Mouse (Mus musculus) forebrain, embryonic 16.5 days (tissue): Measurements from ENCODE around the gene Cdk12. TPM values are rescaled to one million over a fixed set of nuclear protein-coding genes. Genes with fewer than 3 reads are reported as not detected.
"Not testable (repeated sequence)": the region's sequence is repeated elsewhere in the genome, so short reads cannot be mapped to it uniquely, and the experiment has no call there.

Source experiments
- ATAC-seq: fragments of 200-750 bp; cut with Nextera tagmentation; 2 replicates; pipeline ENCODE4 v1.8.0; 2017; ENCODE audit warnings: mild to moderate bottlenecking, moderate library complexity
- H3K27ac ChIP-seq: fragments of 300-500 bp; sonication (generic); 2 replicates; pipeline ENCODE4 v1.5.1; 2014; ENCODE audit warnings: low read length, control low read depth
- H3K27me3 ChIP-seq: fragments of 300-500 bp; sonication (generic); replicated peaks from 2 replicates; pipeline ENCODE4 v1.6.1; 2014; ENCODE audit warnings: low read length; ENCODE audit not compliant: control insufficient read depth, insufficient read depth
- H3K36me3 ChIP-seq: fragments of 300-500 bp; sonication (generic); 2 replicates; pipeline ENCODE4 v1.6.1; 2014; ENCODE audit not compliant: control insufficient read depth, insufficient read depth
- H3K4me1 ChIP-seq: fragments of 300-500 bp; sonication (generic); replicated peaks from 2 replicates; pipeline ENCODE4 v1.6.1; 2014; ENCODE audit warnings: low read length; ENCODE audit not compliant: control insufficient read depth, insufficient read depth
- H3K4me2 ChIP-seq: fragments of 300-500 bp; sonication (generic); 2 replicates; pipeline ENCODE4 v1.6.1; 2014; ENCODE audit warnings: mild to moderate bottlenecking, low read length, control low read depth
- H3K4me3 ChIP-seq: fragments of 300-500 bp; sonication (generic); replicated peaks from 2 replicates; pipeline ENCODE4 v1.5.1; 2014; ENCODE audit warnings: mild to moderate bottlenecking, low read length, control low read depth
- H3K9ac ChIP-seq: fragments of 300-500 bp; sonication (generic); replicated peaks from 2 replicates; pipeline ENCODE4 v1.6.1; 2014; ENCODE audit warnings: low read depth, low read length, control low read depth
- H3K9me3 ChIP-seq: fragments of 300-500 bp; sonication (generic); 2 replicates; pipeline ENCODE4 v1.6.1; 2016; ENCODE audit warnings: low read length; ENCODE audit not compliant: control insufficient read depth
- WGBS: fragments of 180-500 bp; shearing (Covaris S2); extraction: QIAGEN DNeasy Blood & Tissue Kit; methylation state at CpG from one replicate; pipeline ENCODE4 v1.1.7; 2014; 5-methylcytosine and 5-hydroxymethylcytosine counted together
- polyA plus RNA-seq: library from polyadenylated mRNA; unstranded; fragments of >200 nt; fragmentation: Nextera tagmentation; extraction: Ambion mirVana; gene quantifications from 2 replicates; pipeline ENCODE4 v1.2.1, GENCODE M21; 2015

Cdk12 gene
- 11.6 and 12.3 TPM in 2 replicates for polyA plus RNA-seq

DNA sequence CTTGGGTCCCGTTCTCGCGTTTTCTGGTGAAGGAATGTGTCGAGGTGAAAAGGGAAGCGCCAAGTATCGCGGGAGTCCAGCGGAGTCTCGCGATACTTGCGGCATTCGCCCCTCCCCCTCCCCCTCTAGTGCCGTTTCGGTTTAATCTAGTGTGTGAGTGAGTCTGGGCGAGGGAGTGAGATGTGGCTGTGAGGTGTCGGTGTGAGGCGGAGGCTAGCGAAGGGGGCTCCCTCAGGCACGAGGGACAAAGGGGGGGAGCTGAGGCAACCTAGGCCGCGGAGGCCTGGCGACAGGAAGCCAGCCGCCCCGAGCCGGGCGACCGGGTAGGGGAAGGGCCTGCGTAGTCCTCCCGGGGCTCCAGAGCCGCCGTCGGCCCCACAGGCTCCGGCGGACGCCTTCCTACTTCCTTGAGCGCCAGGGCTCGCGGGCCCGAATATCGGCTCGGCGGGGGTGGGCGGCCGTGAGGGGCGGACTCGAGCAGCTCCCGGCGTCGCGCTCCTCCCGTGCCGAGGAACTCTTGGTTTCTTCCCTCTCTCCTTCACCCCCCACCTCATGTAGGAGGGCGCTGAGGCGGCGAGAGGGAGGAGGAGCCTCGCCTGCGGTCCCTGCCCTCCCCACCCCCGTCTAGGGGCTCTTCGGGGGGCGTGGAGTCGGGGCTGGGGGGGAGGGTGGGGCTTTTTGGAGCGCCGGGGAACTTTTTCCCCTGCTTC, at the start of gene Cdk12:
Cdk12 (plus strand) TSS at position 419 of the 710 bp plus-strand sequence.
- peak within 1 kb of the TSS; percentile 97 for H3K4me3 ChIP-seq
- peaks cover 19% of the 10 kb centered on the region for H3K4me1 ChIP-seq
- H3K9ac ChIP-seq = peak within 1 kb of the TSS; percentile 98
- WGBS = under 1% methylated on average over 42 of the region's 63 CpGs
- no peaks in the 10 kb centered on the region for H3K36me3 ChIP-seq
- peak within 1 kb of the TSS; percentile 100 for H3K27ac ChIP-seq
- peak within 1 kb of the TSS; percentile 100 for H3K4me2 ChIP-seq
- no peaks in the 10 kb centered on the region; the same call in 1 of the 2 replicates for H3K27me3 ChIP-seq
- no peaks in the 10 kb centered on the region for H3K9me3 ChIP-seq
- ATAC-seq = peak; percentile 93

DNA sequence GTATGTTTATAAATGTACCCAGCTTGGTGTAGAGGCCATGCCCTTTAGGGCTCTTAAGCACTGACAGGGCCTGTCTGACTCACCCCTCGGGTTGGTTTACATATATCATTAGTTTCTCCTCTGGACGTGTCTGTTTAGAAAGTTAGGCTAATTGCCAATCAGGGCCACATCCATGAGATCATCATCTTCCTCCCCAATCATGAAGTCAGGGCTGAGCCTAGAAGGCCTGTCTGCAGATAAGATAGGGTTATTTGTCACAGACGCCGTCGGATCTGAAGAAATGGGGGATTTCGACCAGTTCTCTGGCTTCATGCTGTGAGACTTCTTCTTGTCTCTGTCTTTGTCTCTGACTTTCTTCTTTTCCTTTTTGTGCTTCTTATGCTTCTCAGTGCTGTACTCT, 47.8 kb upstream of the Cdk12 start:
- ATAC-seq = no peak
- Histone ChIP-seq H3K36me3 (peaks cover 30% of the 10 kb centered on the region), H3K4me3 (no peak overlapping the region), H3K4me1 (no peaks in the 10 kb centered on the region; the same call in 1 of the 2 replicates), H3K27me3 (no peaks in the 10 kb centered on the region), H3K27ac (no peak overlapping the region), H3K9me3 (no peaks in the 10 kb centered on the region), H3K4me2 (no peak overlapping the region), H3K9ac (no peak overlapping the region)
- 87% methylated on average over 6 of the region's 6 CpGs for WGBS

DNA sequence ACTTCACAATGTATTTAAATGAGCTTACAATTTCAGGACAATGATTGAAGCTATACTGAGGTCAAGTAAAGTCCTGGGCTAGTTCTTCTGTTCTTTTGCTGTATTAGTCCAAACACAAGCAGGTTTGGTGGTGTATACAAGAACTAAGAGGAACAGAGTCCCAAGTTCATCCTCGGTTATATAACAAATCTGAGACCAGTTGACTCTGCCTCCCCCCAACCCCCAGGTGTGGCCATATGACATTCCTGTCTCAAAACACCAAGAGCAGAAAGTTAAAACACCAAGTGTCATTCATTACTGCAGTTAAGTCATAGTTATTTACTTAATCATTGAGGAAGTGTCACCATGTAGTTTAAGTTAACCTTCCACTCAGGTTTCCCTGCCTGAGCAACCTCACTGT, 34.5 kb upstream of the Cdk12 start:
- Histone ChIP-seq H3K9ac (no peak overlapping the region), H3K36me3 (peaks cover 36% of the 10 kb centered on the region), H3K4me1 (no peaks in the 10 kb centered on the region), H3K4me3 (no peak overlapping the region), H3K27ac (no peak overlapping the region), H3K27me3 (no peaks in the 10 kb centered on the region), H3K4me2 (no peak overlapping the region), H3K9me3 (no peaks in the 10 kb centered on the region)
- no peak for ATAC-seq
- WGBS = 91% methylated on average over 1 of the region's 1 CpGs

DNA sequence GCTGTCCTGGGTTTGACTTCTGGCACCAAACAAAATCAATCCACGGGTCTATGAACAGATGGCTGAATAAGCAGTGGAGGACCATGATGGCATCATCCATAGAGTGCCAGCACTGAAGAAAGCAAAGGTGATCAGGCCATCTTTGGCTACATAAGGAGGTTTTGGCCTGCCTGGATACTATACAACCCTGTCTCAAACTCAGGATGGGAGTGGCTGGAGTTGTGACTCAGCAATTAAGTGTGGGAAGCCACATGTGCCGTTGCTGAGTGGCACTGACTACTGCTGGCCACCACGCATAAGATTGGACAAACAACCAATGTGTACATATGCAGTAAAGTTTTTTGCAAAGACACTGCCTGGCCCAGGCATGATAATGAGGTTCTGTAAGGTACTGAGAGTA, 20.7 kb upstream of the Cdk12 start:
- 94% methylated on average over 3 of the region's 3 CpGs for WGBS
- not testable (repeated sequence) for H3K4me2 ChIP-seq, ATAC-seq, H3K27me3 ChIP-seq, H3K9ac ChIP-seq, H3K9me3 ChIP-seq, H3K4me3 ChIP-seq, H3K27ac ChIP-seq, H3K4me1 ChIP-seq
- H3K36me3 ChIP-seq = peaks cover 29% of the 10 kb centered on the region

DNA sequence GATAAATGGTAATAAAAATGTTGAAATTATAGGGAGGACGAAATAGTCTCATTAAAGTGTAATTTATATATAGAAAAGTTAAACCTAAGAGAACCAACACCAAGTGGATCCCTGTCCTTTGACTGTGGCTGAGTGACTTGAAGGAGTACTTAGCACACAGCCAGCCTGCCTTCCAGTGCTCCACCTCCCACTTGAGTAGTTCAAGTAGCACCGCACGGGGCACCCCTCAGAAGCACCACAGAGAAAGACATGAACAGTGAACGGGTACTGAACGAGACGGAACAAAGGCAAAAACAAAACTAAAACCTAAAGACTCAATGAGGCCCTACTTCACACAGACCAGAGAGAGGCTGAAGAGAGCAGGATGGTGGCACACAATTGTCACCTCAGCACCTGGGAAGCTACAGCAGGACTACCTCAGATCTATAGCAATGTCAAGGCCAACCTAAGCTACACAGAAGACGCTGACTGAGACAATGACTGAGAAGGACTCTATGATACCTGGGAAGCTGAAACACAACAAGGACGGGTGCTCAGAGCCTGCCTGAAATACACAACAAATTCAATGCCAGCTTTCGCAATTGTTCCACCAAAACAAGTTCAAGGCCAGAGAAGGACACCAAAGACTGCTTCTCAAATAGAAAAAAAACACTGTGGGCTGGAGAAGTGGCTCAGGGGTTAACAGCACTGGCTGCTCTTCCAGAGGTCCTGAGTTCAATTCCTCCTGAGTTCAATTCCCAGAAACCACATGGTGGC, 15.0 kb upstream of the Cdk12 start:
- H3K4me3 ChIP-seq = no peak overlapping the region
- no peak overlapping the region for H3K27ac ChIP-seq
- no peaks in the 10 kb centered on the region for H3K27me3 ChIP-seq
- no peaks in the 10 kb centered on the region for H3K9me3 ChIP-seq
- H3K4me2 ChIP-seq = no peak overlapping the region
- 89% methylated on average over 9 of the region's 9 CpGs for WGBS
- H3K4me1 ChIP-seq = peaks cover 14% of the 10 kb centered on the region
- H3K9ac ChIP-seq = no peak overlapping the region
- H3K36me3 ChIP-seq = peaks cover 23% of the 10 kb centered on the region
- no peak for ATAC-seq

DNA sequence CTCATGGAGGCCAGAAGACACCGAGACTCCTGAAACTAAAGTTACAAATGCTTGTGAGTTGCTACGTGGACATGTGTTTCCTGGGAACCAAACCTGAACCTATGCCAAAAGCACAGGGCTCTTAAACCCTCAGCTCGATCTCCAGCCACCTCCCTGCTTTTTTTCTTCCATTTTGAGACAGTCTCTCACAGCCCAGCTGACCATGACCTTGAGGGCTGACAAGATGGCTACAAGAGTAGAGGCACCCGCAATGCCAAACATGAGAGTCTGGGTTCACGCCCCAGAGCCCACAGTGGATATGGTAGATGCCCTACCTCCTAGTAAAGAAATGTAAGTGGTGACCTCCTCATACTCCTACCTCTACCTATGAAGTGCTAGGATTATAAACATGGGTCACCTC, 12.0 kb upstream of the Cdk12 start:
- H3K27me3 ChIP-seq = 0 out of 2 replicates have a peak, but pooled peaks cover 4% of the 10 kb centered on the region
- peaks cover 6% of the 10 kb centered on the region; the same call in 1 of the 2 replicates for H3K36me3 ChIP-seq
- no peak overlapping the region for H3K4me2 ChIP-seq
- no peak for ATAC-seq
- H3K9me3 ChIP-seq = no peaks in the 10 kb centered on the region
- H3K4me1 ChIP-seq = peaks cover 17% of the 10 kb centered on the region
- H3K4me3 ChIP-seq = no peak overlapping the region
- WGBS = 87% methylated on average over 5 of the region's 5 CpGs
- no peak overlapping the region for H3K27ac ChIP-seq
- no peak overlapping the region for H3K9ac ChIP-seq

DNA sequence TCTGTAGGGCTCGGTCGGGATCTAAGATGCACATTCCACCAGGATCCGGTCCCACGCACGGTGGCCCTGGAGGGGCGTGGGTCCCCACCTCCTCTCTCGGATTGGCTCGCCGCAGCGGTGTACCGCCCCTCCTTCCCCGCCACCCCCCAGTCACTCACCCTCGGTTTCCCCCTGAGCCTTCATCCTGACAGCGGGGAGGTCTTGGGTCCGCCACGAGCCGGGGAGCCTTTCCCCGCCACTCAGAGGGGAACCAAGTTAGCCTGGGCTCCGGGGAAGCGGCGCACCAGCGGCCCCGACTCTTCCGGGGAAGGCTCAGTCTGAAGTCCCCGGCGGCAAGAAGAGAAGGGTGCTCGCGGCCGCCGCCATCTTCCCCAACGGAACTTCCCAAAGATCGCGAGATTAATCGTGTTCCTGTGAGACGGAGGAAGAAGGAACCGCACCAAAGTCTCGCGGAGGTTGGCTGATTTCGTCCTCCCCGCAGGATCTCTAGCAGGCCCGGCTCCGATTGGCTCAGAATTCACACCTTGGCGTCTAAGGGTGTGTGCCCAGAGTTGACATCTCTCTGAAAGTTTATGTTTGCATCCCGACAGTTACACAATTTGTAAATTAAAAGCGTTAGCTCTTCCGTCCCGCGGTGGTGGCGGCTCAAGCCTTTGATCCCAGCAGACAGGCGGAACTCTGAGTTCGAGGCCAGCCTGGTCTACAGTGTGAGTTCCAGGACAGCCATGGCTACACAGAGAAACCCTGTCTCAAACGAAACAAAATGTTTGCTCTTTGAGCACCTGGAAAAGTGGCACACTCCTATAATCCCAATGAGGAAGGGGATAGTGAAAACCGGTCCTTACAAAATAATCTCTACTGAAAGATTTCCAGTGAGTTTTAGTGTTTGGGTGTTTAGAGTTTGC, 9.7 kb upstream of the Cdk12 start, which contains the start of gene Med1:
Med1 (minus strand) TSS at position 393 of the 905 bp plus-strand sequence.
- Histone ChIP-seq H3K4me3 (peak within 1 kb of the TSS; percentile 94), H3K4me2 (peak within 1 kb of the TSS; percentile 64), H3K9me3 (no peaks in the 10 kb centered on the region), H3K36me3 (peaks cover 4% of the 10 kb centered on the region; the same call in 1 of the 2 replicates), H3K27me3 (0 out of 2 replicates have a peak, but pooled peaks cover 4% of the 10 kb centered on the region), H3K27ac (peak within 1 kb of the TSS; percentile 95), H3K4me1 (peaks cover 17% of the 10 kb centered on the region), H3K9ac (peak within 1 kb of the TSS; percentile 78)
- 1% methylated on average over 53 of the region's 53 CpGs for WGBS
- ATAC-seq = peak; percentile 98

DNA sequence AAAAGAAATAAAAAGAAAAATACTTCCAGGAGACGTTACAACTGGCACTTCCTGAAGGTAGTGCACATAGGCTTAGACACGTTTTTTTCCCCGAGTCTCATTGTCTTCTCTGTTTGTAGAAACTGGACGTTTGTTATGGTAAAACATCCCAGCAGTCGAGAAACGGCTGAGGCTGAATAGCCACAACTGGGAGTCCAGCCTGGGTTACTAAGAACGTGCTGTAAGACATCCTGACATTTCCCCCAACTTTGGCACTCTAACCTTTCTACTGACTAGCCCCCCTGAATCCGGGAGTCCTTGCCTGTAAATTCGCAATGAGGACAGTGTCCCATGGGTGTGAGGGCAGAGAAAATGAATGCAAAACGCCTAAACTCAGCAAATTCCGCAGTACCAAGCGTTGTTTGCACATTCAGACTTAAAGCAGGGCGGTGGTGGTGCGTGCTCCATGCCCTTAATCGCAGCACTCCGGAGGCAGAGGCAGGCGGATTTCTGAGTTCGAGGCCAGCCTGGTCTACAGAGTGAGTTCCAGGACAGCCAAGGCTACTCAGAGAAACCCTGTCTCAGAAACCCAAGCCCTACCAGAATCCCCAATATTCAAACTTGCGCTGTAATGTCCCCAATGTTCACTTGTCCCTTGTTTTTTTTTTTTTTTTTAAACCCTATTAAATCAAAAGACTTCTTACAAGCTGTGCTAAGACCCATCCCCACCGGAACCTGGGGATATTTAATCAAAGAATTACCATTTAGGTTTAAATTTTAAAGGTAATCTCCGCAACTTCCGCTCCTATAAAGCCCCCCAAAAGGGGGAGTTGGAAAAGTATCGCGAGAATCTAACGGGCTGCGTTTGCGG, 843 bp upstream of the Cdk12 start:
- Histone ChIP-seq H3K36me3 (no peaks in the 10 kb centered on the region), H3K4me3 (peak overlapping the region; percentile 97), H3K27ac (peak overlapping the region; percentile 100), H3K9ac (peak overlapping the region; percentile 61), H3K4me2 (peak overlapping the region; percentile 67), H3K4me1 (peaks cover 16% of the 10 kb centered on the region), H3K27me3 (no peaks in the 10 kb centered on the region; the same call in 1 of the 2 replicates), H3K9me3 (no peaks in the 10 kb centered on the region)
- ATAC-seq = peak; percentile 1
- WGBS = 2% methylated on average over 27 of the region's 27 CpGs
